Mouse (Mus musculus) liver, adult 2 months (tissue): ENCODE data around the gene Cdc45.

ENCODE experiments used
- CTCF ChIP-seq: fragments of 200-500 bp; IDR thresholded peaks from 2 replicates; pipeline ENCODE4 v1.5.1; 2011; ENCODE audit warnings: low read depth, low read length, control low read depth
- POLR2A ChIP-seq: fragments of 200-500 bp; IDR thresholded peaks from 2 replicates; pipeline ENCODE4 v1.6.1; 2011; ENCODE audit warnings: low read length, control low read depth; ENCODE audit not compliant: insufficient read depth; ENCODE audit errors: extremely low read depth

- TF ChIP-seq CTCF = no peak
- no peak for TF ChIP-seq POLR2A
These were observed 17.3 kb upstream of the Cdc45 start for GRCm38 (mm10) chr16:18829102-18829501.
